ENCODE assay signal across 2 mouse cellular contexts in genomic region chr19:55164162-55164561, GRCm38 (mm10).
TF ChIP-seq lines count a peak whose summit lies in the region.

No protein-coding gene starts in this region.

TF ChIP-seq in CH12.LX, 34 proteins besides CTCF, POLR2A, EP300 and RAD21 (continued from another document):
- no peak for TF ChIP-seq TCF12 (IDR thresholded peaks at IDR 0.05; ENCODE audit: low read depth, low read length)
- TF ChIP-seq ZKSCAN1 (IDR thresholded peaks at IDR 0.05; ENCODE audit: borderline replicate concordance, low read depth, low read length), result peak; percentile 61
- no peak for TF ChIP-seq HCFC1 (IDR thresholded peaks at IDR 0.05; ENCODE audit: low read depth, low read length)

TF ChIP-seq in MEL, 35 proteins besides CTCF, POLR2A, EP300 and RAD21 (continued from another document):
- TF ChIP-seq UBTF (IDR thresholded peaks at IDR 0.05; ENCODE audit: borderline replicate concordance, insufficient read depth, low read depth, low read length) (no peak), GATA1 (IDR thresholded peaks at IDR 0.05; ENCODE audit: low read depth, low read length) (peak; percentile 74), JUND (IDR thresholded peaks at IDR 0.05; ENCODE audit: low read depth, low read length) (no peak), USF2 (IDR thresholded peaks at IDR 0.05; ENCODE audit: borderline replicate concordance in 1 of 2, insufficient read depth in 1 of 2, low read depth in 1 of 2, low read length in 2 of 2) (no peak), MAZ (IDR thresholded peaks at IDR 0.05; ENCODE audit: low read depth, low read length) (no peak), BHLHE40 (IDR thresholded peaks at IDR 0.05; ENCODE audit: borderline replicate concordance, low read depth, low read length) (no peak), SMC3 (IDR thresholded peaks at IDR 0.05; ENCODE audit: low read depth, low read length) (no peak), ZKSCAN1 (IDR thresholded peaks at IDR 0.05; ENCODE audit: low read depth, low read length) (0 out of 2 replicates have a peak, but pooled peaks have one; percentile 79), RCOR1 (IDR thresholded peaks at IDR 0.05; ENCODE audit: low read depth, low read length) (peak; percentile 70), POLR2AphosphoS2 (IDR thresholded peaks at IDR 0.05; ENCODE audit: low read length) (no peak), KAT2A (conservative IDR thresholded peaks at IDR 0.05; ENCODE audit: low read depth, low read length) (no peak), TAL1 (IDR thresholded peaks at IDR 0.05; ENCODE audit: low read length) (peak; percentile 9; the same call in 1 of the 2 replicates), TCF12 (IDR thresholded peaks at IDR 0.05; ENCODE audit: low read depth, low read length) (peak; percentile 59), ZC3H11A (IDR thresholded peaks at IDR 0.05; ENCODE audit: low read depth, low read length) (no peak), MXI1 (IDR thresholded peaks at IDR 0.05; ENCODE audit: low read depth, low read length) (no peak), SIN3A (IDR thresholded peaks at IDR 0.05; ENCODE audit: low read length) (no peak), MEF2A (IDR thresholded peaks at IDR 0.05; ENCODE audit: extremely low read depth, insufficient replicate concordance, low read depth, low read length, poor library complexity, severe bottlenecking) (no peak)
